Mouse (Mus musculus) neural tube, embryonic 13.5 days (tissue): ENCODE data around the gene Hsd17b13. TPM values are rescaled to one million over a fixed set of nuclear protein-coding genes. Genes with fewer than 3 reads are reported as not detected.
"Not testable (repeated sequence)": the region's sequence is repeated elsewhere in the genome, so short reads cannot be mapped to it uniquely, and the experiment has no call there.

ENCODE experiments used
- ATAC-seq: fragments of 200-750 bp; cut with Nextera tagmentation; 2 replicates; pipeline ENCODE4 v1.8.0; 2017; ENCODE audit warnings: low read depth, mild to moderate bottlenecking, moderate TSS enrichment, moderate library complexity
- H3K27ac ChIP-seq: fragments of 300-500 bp; sonication (generic); replicated peaks from 2 replicates; pipeline ENCODE4 v1.5.1; 2015; ENCODE audit warnings: moderate library complexity, mild to moderate bottlenecking, inconsistent platforms
- H3K27me3 ChIP-seq: fragments of 300-500 bp; sonication (generic); 2 replicates; pipeline ENCODE4 v1.6.1; 2015; ENCODE audit warnings: mild to moderate bottlenecking, inconsistent platforms
- H3K36me3 ChIP-seq: fragments of 300-500 bp; sonication (generic); 2 replicates; pipeline ENCODE4 v1.6.1; 2015; ENCODE audit warnings: mild to moderate bottlenecking, inconsistent platforms
- H3K4me1 ChIP-seq: fragments of 300-500 bp; sonication (generic); replicated peaks from 2 replicates; pipeline ENCODE4 v1.6.1; 2015; ENCODE audit warnings: inconsistent platforms
- H3K4me2 ChIP-seq: fragments of 300-500 bp; sonication (generic); 2 replicates; pipeline ENCODE4 v1.6.1; 2015; ENCODE audit warnings: inconsistent platforms, mild to moderate bottlenecking, moderate library complexity
- H3K4me3 ChIP-seq: fragments of 300-500 bp; sonication (generic); 2 replicates; pipeline ENCODE4 v1.5.1; 2015; ENCODE audit warnings: mild to moderate bottlenecking, inconsistent platforms
- H3K9ac ChIP-seq: fragments of 300-500 bp; sonication (generic); 2 replicates; pipeline ENCODE4 v1.6.1; 2015; ENCODE audit warnings: moderate library complexity, mild to moderate bottlenecking, inconsistent platforms
- H3K9me3 ChIP-seq: fragments of 300-500 bp; sonication (generic); 2 replicates; pipeline ENCODE4 v1.6.1; 2016; ENCODE audit warnings: inconsistent platforms
- WGBS: fragments of 180-500 bp; shearing (Covaris S2); methylation state at CpG from one replicate; pipeline ENCODE4 v1.1.7; 2015; 5-methylcytosine and 5-hydroxymethylcytosine counted together
- polyA plus RNA-seq: library from polyadenylated mRNA; unstranded; fragments of >200 nt; fragmentation: Nextera tagmentation; extraction: Ambion mirVana; gene quantifications from 2 replicates; pipeline ENCODE4 v1.2.1, GENCODE M21; 2015

Gene Hsd17b13
- polyA plus RNA-seq, 1 experiment from 2014 or later, result not detected

- H3K9ac ChIP-seq, result no peak overlapping the region
- H3K36me3 ChIP-seq, result no peaks in the 10 kb centered on the region
- 47% methylated on average over 14 of the region's 14 CpGs for WGBS
- H3K4me1 ChIP-seq, result peaks cover 34% of the 10 kb centered on the region
- ATAC-seq, result no peak
- peaks cover 56% of the 10 kb centered on the region for H3K27me3 ChIP-seq
- H3K4me3 ChIP-seq, result no peak overlapping the region
- no peaks in the 10 kb centered on the region for H3K9me3 ChIP-seq
- no peak overlapping the region for H3K27ac ChIP-seq
- H3K4me2 ChIP-seq, result no peak overlapping the region
Measured at GRCm38 (mm10) chr5:103936906-103937589, 40.2 kb downstream of the Hsd17b13 start.

GRCm38 (mm10) chr5:103931924-103932323, 45.3 kb downstream of the Hsd17b13 start:
- not testable (repeated sequence) for H3K27ac ChIP-seq, H3K4me2 ChIP-seq, ATAC-seq, H3K36me3 ChIP-seq, H3K9ac ChIP-seq, H3K9me3 ChIP-seq, H3K4me3 ChIP-seq
- H3K27me3 ChIP-seq, result peaks cover 55% of the 10 kb centered on the region
- H3K4me1 ChIP-seq, result peaks cover 15% of the 10 kb centered on the region

GRCm38 (mm10) chr5:103930511-103930910, 46.7 kb downstream of the Hsd17b13 start:
- peaks cover 41% of the 10 kb centered on the region for H3K27me3 ChIP-seq
- 51% methylated on average over 5 of the region's 5 CpGs for WGBS

GRCm38 (mm10) chr5:103928196-103928550, 49.0 kb downstream of the Hsd17b13 start:
- no peak overlapping the region for H3K4me3 ChIP-seq
- H3K4me1 ChIP-seq, result peaks cover 11% of the 10 kb centered on the region
- no peaks in the 10 kb centered on the region for H3K36me3 ChIP-seq
- 92% methylated on average over 7 of the region's 7 CpGs for WGBS
- H3K9me3 ChIP-seq, result no peaks in the 10 kb centered on the region
- no peak for ATAC-seq
- H3K27ac ChIP-seq, result no peak overlapping the region
- peaks cover 29% of the 10 kb centered on the region for H3K27me3 ChIP-seq
- H3K9ac ChIP-seq, result no peak overlapping the region
- H3K4me2 ChIP-seq, result no peak overlapping the region

More at GRCm38 (mm10) chr5:103930511-103930910, 46.7 kb downstream of the Hsd17b13 start:
- H3K4me3 ChIP-seq, result no peak overlapping the region
- no peaks in the 10 kb centered on the region for H3K36me3 ChIP-seq
- ATAC-seq, result no peak
- H3K27ac ChIP-seq, result no peak overlapping the region
- H3K4me2 ChIP-seq, result no peak overlapping the region
- H3K4me1 ChIP-seq, result peaks cover 11% of the 10 kb centered on the region
- H3K9ac ChIP-seq, result no peak overlapping the region
- H3K9me3 ChIP-seq, result no peaks in the 10 kb centered on the region

GRCm38 (mm10) chr5:103927429-103928195, 49.6 kb downstream of the Hsd17b13 start:
- H3K27me3 ChIP-seq, result peaks cover 31% of the 10 kb centered on the region
- no peaks in the 10 kb centered on the region for H3K9me3 ChIP-seq
- H3K9ac ChIP-seq, result 0 out of 2 replicates have a peak overlapping the region, but pooled peaks have one; percentile 41
- WGBS, result 29% methylated on average over 27 of the region's 27 CpGs
- peaks cover 11% of the 10 kb centered on the region for H3K4me1 ChIP-seq
- H3K4me2 ChIP-seq, result peak overlapping the region; percentile 42
- H3K27ac ChIP-seq, result no peak overlapping the region
- H3K4me3 ChIP-seq, result no peak overlapping the region
- no peaks in the 10 kb centered on the region for H3K36me3 ChIP-seq
- peak; percentile 49 for ATAC-seq

- WGBS, result 69% methylated on average over 12 of the region's 12 CpGs
- Histone ChIP-seq H3K27ac (no peak overlapping the region), H3K27me3 (peaks cover 29% of the 10 kb centered on the region), H3K9ac (no peak overlapping the region), H3K9me3 (no peaks in the 10 kb centered on the region), H3K36me3 (no peaks in the 10 kb centered on the region), H3K4me3 (no peak overlapping the region), H3K4me2 (no peak overlapping the region), H3K4me1 (peaks cover 11% of the 10 kb centered on the region)
- ATAC-seq, result no peak
Measured at GRCm38 (mm10) chr5:103926398-103926797, 50.8 kb downstream of the Hsd17b13 start.

- Histone ChIP-seq H3K4me3 (no peak overlapping the region), H3K27ac (no peak overlapping the region), H3K36me3 (no peaks in the 10 kb centered on the region), H3K9me3 (no peaks in the 10 kb centered on the region), H3K4me1 (peaks cover 9% of the 10 kb centered on the region), H3K27me3 (peaks cover 15% of the 10 kb centered on the region), H3K4me2 (no peak overlapping the region), H3K9ac (no peak overlapping the region)
- no peak for ATAC-seq
- WGBS, result 93% methylated on average over 2 of the region's 2 CpGs
Measured at GRCm38 (mm10) chr5:103923755-103924154, 53.5 kb downstream of the Hsd17b13 start.

- Histone ChIP-seq H3K27ac (no peak overlapping the region), H3K4me1 (peaks cover 4% of the 10 kb centered on the region), H3K4me3 (no peak overlapping the region), H3K4me2 (no peak overlapping the region), H3K9ac (no peak overlapping the region), H3K9me3 (no peaks in the 10 kb centered on the region), H3K36me3 (no peaks in the 10 kb centered on the region), H3K27me3 (peaks cover 9% of the 10 kb centered on the region)
- 83% methylated on average over 6 of the region's 6 CpGs for WGBS
- no peak for ATAC-seq
Measured at GRCm38 (mm10) chr5:103923101-103923500, 54.1 kb downstream of the Hsd17b13 start.

GRCm38 (mm10) chr5:103922436-103922835, 54.8 kb downstream of the Hsd17b13 start:
- ATAC-seq, result no peak

GRCm38 (mm10) chr5:103919497-103919896, 57.7 kb downstream of the Hsd17b13 start:
- Histone ChIP-seq H3K27me3 (0 out of 2 replicates have a peak, but pooled peaks cover 2% of the 10 kb centered on the region), H3K27ac (no peak overlapping the region), H3K9me3 (no peaks in the 10 kb centered on the region), H3K36me3 (no peaks in the 10 kb centered on the region), H3K9ac (no peak overlapping the region), H3K4me1 (peaks cover 5% of the 10 kb centered on the region; the same call in 1 of the 2 replicates), H3K4me2 (no peak overlapping the region), H3K4me3 (no peak overlapping the region)
- no peak for ATAC-seq
- WGBS, result 91% methylated on average over 4 of the region's 4 CpGs

More at GRCm38 (mm10) chr5:103922436-103922835, 54.8 kb downstream of the Hsd17b13 start:
- Histone ChIP-seq H3K4me1 (peaks cover 3% of the 10 kb centered on the region), H3K27ac (no peak overlapping the region), H3K9me3 (no peaks in the 10 kb centered on the region), H3K4me3 (no peak overlapping the region), H3K4me2 (no peak overlapping the region), H3K36me3 (no peaks in the 10 kb centered on the region), H3K27me3 (0 out of 2 replicates have a peak, but pooled peaks cover 2% of the 10 kb centered on the region), H3K9ac (no peak overlapping the region)
- 78% methylated on average over 5 of the region's 5 CpGs for WGBS

GRCm38 (mm10) chr5:103918233-103918632, 59.0 kb downstream of the Hsd17b13 start:
- no peaks in the 10 kb centered on the region for H3K36me3 ChIP-seq
- H3K27ac ChIP-seq, result no peak overlapping the region
- H3K9ac ChIP-seq, result no peak overlapping the region
- peaks cover 6% of the 10 kb centered on the region; the same call in 1 of the 2 replicates for H3K27me3 ChIP-seq
- peaks cover 5% of the 10 kb centered on the region; the same call in 1 of the 2 replicates for H3K4me1 ChIP-seq
- H3K4me2 ChIP-seq, result no peak overlapping the region
- no peak overlapping the region for H3K4me3 ChIP-seq
- H3K9me3 ChIP-seq, result no peaks in the 10 kb centered on the region
- 76% methylated on average over 3 of the region's 3 CpGs for WGBS
- no peak for ATAC-seq

GRCm38 (mm10) chr5:103917357-103917895, 59.8 kb downstream of the Hsd17b13 start:
- H3K36me3 ChIP-seq, result no peaks in the 10 kb centered on the region
- no peak for ATAC-seq
- no peaks in the 10 kb centered on the region for H3K9me3 ChIP-seq
- 0 out of 2 replicates have a peak overlapping the region, but pooled peaks have one; percentile 8 for H3K9ac ChIP-seq
- H3K4me1 ChIP-seq, result peaks cover 5% of the 10 kb centered on the region; the same call in 1 of the 2 replicates
- H3K27ac ChIP-seq, result 0 out of 2 replicates have a peak overlapping the region, but pooled peaks have one; percentile 9
- WGBS, result 48% methylated on average over 8 of the region's 8 CpGs
- H3K27me3 ChIP-seq, result peaks cover 10% of the 10 kb centered on the region; the same call in 1 of the 2 replicates
- no peak overlapping the region for H3K4me2 ChIP-seq
- H3K4me3 ChIP-seq, result no peak overlapping the region
